Mouse (Mus musculus) limb, embryonic 11.5 days (tissue): ENCODE data around the gene Maea. TPM values are rescaled to one million over a fixed set of nuclear protein-coding genes. Genes with fewer than 3 reads are reported as not detected.
A peak's percentile ranks its signal among the peaks of the same experiment; 100 is the strongest.

Experiments used
- ATAC-seq: fragments of 200-750 bp; cut with Nextera tagmentation; 2 replicates; pipeline ENCODE4 v1.8.0; 2017; ENCODE audit warnings: low read depth; ENCODE audit not compliant: insufficient number of reproducible peaks, low FRiP score, low TSS enrichment
- DNase-seq: peaks from one replicate; pipeline ENCODE4 v3.0.0-alpha.2; 2015; ENCODE audit warnings: low spot score
- H3K27ac ChIP-seq: fragments of 300-500 bp; sonication (generic); replicated peaks from 2 replicates; pipeline ENCODE4 v1.5.1; 2014; ENCODE audit warnings: low read depth, mild to moderate bottlenecking, low read length
- H3K27me3 ChIP-seq: fragments of 300-500 bp; sonication (generic); 2 replicates; pipeline ENCODE4 v1.6.1; 2014; ENCODE audit warnings: mild to moderate bottlenecking, low read length, mixed read lengths; ENCODE audit not compliant: control insufficient read depth, insufficient read depth
- H3K36me3 ChIP-seq: fragments of 300-500 bp; sonication (generic); 2 replicates; pipeline ENCODE4 v1.6.1; 2014; ENCODE audit warnings: mild to moderate bottlenecking, low read length, moderate library complexity, mixed read lengths; ENCODE audit not compliant: control insufficient read depth, insufficient read depth
- H3K4me1 ChIP-seq: fragments of 300-500 bp; sonication (generic); 2 replicates; pipeline ENCODE4 v1.6.1; 2014; ENCODE audit warnings: low read length, mixed read lengths; ENCODE audit not compliant: control insufficient read depth, insufficient read depth
- H3K4me2 ChIP-seq: fragments of 300-500 bp; sonication (generic); 2 replicates; pipeline ENCODE4 v1.6.1; 2014; ENCODE audit warnings: low read depth, mild to moderate bottlenecking, moderate library complexity; ENCODE audit not compliant: severe bottlenecking
- H3K4me3 ChIP-seq: fragments of 300-500 bp; sonication (generic); 2 replicates; pipeline ENCODE4 v1.5.1; 2014; ENCODE audit warnings: low read depth, low read length
- H3K9ac ChIP-seq: fragments of 300-500 bp; sonication (generic); 2 replicates; pipeline ENCODE4 v1.6.1; 2014; ENCODE audit warnings: mild to moderate bottlenecking, low read length
- H3K9me3 ChIP-seq: fragments of 300-500 bp; sonication (generic); 2 replicates; pipeline ENCODE4 v1.6.1; 2016; ENCODE audit warnings: low read length; ENCODE audit not compliant: control insufficient read depth
- WGBS: fragments of 180-500 bp; shearing (Covaris S2); extraction: QIAGEN DNeasy Blood & Tissue Kit; methylation state at CpG from one replicate; pipeline ENCODE4 v1.1.7; 2014; 5-methylcytosine and 5-hydroxymethylcytosine counted together
- polyA plus RNA-seq: library from polyadenylated mRNA; unstranded; fragments of >200 nt; fragmentation: Nextera tagmentation; extraction: Ambion mirVana; gene quantifications from 2 replicates; pipeline ENCODE4 v1.2.1, GENCODE M21; 2014

Maea gene
- polyA plus RNA-seq: 145 and 152 TPM in 2 replicates

DNA sequence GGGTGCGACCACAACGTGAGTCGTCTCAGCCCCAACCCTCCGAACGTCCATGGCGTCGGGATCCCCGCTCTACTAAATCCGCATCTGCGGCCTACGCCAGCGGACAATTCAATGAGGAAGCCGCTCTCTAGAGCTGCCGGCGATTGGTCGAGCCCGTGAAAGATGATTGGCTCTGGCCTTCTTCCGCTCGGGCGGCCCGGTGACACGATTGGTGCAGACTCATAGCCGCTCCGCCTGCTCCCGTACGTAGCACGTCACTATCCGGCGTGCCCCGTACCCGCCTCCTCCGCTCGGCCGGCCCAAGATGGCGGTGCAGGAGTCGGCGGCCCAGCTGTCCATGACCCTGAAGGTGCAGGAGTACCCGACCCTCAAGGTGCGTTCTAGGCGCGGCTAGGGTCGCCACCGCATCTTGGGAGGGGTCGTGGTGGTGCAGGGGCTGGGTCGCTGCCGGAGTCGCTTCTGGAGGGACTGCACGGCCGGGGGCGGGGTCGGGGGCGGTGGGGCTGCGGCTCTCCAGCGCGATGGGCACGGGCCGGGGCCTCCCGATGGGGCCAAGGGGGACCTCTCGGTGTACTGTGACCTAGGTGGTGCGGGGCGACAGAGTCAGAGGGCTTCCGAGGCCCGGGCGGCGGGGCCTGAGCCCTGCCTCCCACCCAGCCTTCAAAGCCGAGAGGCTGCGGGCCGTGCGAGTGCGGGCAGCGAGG, at the start of gene Maea:
TSS of gene Maea (plus strand) at position 237 of the 704 bp plus-strand sequence.
- no peaks in the 10 kb centered on the region for H3K27me3 ChIP-seq
- peak within 1 kb of the TSS; percentile 95 for H3K9ac ChIP-seq
- H3K36me3 ChIP-seq: peaks cover 3% of the 10 kb centered on the region
- ATAC-seq: peak; percentile 99
- peaks cover 9% of the 10 kb centered on the region for H3K4me1 ChIP-seq
- DNase-seq: peak; percentile 96
- peak within 1 kb of the TSS; percentile 100 for H3K4me3 ChIP-seq
- no peaks in the 10 kb centered on the region for H3K9me3 ChIP-seq
- under 1% methylated on average over 70 of the region's 71 CpGs for WGBS
- peak within 1 kb of the TSS; percentile 79 for H3K4me2 ChIP-seq
- H3K27ac ChIP-seq: peak within 1 kb of the TSS; percentile 52; the same call in 1 of the 2 replicates

DNA sequence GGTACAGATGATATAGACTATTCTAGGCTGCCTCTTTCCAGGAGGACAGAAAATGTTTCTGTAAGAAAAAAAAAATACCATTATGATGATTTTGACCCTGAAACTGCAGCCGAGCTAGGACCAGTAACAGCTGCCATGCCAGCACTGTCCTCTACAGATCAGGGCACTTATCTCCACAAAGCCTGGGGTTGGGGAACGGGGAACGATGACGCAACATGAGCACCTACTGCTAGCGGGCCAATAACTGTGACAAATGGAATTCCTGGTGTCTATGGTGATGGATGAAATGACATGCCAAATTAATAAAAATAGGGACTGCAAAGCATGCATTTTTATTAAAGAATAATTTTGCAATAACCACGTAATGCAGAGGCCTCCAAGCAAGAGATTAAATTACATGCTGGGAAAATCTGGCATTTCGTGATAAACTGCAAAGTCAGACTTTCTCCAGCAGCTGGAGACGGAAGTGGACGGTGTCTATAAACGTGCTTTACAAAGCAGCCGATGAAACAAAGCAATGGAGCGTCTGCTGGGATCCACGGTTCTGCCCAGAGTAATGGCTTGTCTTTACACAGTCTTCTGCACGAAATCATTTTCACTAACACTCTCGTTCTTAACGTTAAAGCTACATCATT, 41.4 kb upstream of the Maea start:
- Histone ChIP-seq H3K4me2 (no peak overlapping the region), H3K36me3 (no peaks in the 10 kb centered on the region), H3K4me3 (no peak overlapping the region), H3K27me3 (no peaks in the 10 kb centered on the region), H3K9me3 (no peaks in the 10 kb centered on the region), H3K9ac (no peak overlapping the region), H3K27ac (no peak overlapping the region), H3K4me1 (no peaks in the 10 kb centered on the region)
- no peak for DNase-seq
- no peak for ATAC-seq
- 65% methylated on average over 16 of the region's 16 CpGs for WGBS

DNA sequence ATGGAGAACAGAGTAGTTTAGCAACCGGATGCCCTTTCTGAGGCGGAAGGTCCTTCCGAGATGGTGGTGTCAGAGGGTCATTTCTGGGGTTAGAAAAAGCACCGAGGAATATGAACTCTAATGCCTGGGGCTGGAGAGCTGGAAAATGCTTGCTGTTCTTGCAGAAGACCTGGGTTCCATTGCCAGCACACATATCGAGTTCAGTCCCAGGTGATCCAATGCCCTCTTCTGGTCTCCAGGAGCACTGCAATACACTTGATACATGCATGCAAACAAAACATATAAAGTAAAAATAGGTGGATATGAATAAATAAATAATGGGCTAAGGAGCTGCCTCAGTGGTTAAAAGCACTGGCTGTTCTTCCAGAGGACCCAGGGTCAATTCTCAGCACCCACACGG, 38.1 kb upstream of the Maea start:
- Histone ChIP-seq H3K9ac (no peak overlapping the region), H3K4me2 (no peak overlapping the region), H3K27me3 (no peaks in the 10 kb centered on the region), H3K27ac (no peak overlapping the region), H3K36me3 (no peaks in the 10 kb centered on the region), H3K4me1 (no peaks in the 10 kb centered on the region), H3K4me3 (no peak overlapping the region), H3K9me3 (no peaks in the 10 kb centered on the region)
- WGBS: 70% methylated on average over 6 of the region's 6 CpGs
- ATAC-seq: no peak
- DNase-seq: no peak

DNA sequence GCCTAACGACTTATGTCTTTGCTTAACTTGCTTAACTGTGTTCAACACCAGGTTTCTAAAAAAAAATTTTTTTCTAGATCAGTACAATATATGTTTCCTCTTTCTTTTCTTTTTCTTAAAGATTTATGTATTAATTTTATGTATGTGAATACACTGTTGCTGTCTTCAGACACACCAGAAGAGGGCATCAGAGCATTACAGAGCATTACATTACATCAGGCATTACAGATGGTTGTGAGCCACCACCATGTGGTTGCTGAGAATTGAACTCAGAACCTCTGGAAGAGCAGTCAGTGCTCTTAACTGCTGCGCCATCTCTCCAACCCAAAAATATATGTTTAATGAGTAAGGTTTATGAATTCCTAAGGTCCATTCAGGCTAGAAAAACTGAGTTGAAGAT, 33.5 kb upstream of the Maea start:
- H3K4me3 ChIP-seq: no peak overlapping the region
- no peaks in the 10 kb centered on the region for H3K9me3 ChIP-seq
- H3K9ac ChIP-seq: no peak overlapping the region
- no peak for DNase-seq
- WGBS: 86% methylated on average over 2 of the region's 2 CpGs
- no peak overlapping the region for H3K27ac ChIP-seq
- H3K27me3 ChIP-seq: no peaks in the 10 kb centered on the region
- no peaks in the 10 kb centered on the region for H3K36me3 ChIP-seq
- H3K4me1 ChIP-seq: no peaks in the 10 kb centered on the region
- ATAC-seq: no peak
- H3K4me2 ChIP-seq: no peak overlapping the region

DNA sequence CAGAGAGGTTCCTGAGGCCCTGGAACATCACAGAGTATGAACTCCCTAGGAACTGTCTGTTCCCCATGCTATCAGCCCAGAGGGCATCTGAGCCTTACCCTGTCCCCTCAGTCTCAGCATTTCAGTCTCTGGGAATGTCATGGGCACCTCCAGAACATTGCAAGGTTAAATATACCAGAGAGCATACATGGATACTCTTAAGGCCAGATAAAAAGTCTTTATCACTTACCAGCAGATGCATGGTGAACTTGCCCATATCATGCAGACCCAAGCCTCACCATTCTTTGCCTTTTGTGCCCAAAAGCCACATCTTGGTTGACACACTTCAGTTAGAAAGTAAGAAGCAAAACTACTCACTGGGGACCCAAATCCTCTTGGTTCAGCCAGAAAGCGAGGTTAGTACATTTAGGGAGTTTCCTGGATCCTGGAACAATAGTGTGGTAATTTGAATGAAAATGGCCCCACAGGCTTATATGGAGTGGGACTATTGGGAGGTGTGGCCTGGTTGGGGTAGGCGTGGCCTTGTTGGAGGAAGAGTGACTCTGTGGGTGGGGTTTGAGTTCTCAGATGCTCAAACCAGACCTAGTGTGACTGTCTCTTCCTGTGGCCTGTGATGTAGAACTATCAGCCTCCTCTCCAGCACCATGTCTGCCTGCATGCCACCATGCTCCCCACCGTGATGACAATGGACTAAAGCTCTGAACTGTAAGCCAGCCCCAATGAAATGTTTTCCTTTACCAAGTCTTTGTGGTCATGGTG, 24.4 kb upstream of the Maea start:
- Histone ChIP-seq H3K27me3 (no peaks in the 10 kb centered on the region), H3K4me1 (no peaks in the 10 kb centered on the region), H3K9ac (no peak overlapping the region), H3K4me2 (no peak overlapping the region), H3K27ac (no peak overlapping the region), H3K4me3 (no peak overlapping the region), H3K9me3 (no peaks in the 10 kb centered on the region), H3K36me3 (no peaks in the 10 kb centered on the region)
- ATAC-seq (no peak), DNase-seq (no peak)
- WGBS: 77% methylated on average over 3 of the region's 3 CpGs

DNA sequence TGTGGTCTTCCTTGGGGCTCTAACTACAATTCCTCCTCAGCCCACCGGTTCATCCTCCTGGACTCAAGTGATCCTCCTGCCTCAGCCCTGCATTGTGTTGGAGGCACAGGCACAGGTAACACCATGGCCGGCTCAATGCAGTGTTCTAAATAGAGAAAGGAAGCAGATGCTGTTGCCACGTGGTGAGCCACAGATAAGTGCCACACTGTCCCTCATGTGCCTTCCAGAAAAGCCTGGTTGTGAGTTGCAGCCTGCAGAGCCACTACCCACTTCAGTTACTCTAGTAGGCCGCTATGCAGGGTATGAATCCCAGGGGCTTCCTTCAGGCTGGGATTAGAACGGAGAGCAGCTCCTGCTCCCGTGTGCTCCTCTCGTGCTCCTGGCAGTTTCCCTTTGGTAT, 23.1 kb upstream of the Maea start:
- Histone ChIP-seq H3K9ac (no peak overlapping the region), H3K36me3 (no peaks in the 10 kb centered on the region), H3K4me1 (no peaks in the 10 kb centered on the region), H3K9me3 (no peaks in the 10 kb centered on the region), H3K4me2 (no peak overlapping the region), H3K27ac (no peak overlapping the region), H3K4me3 (no peak overlapping the region), H3K27me3 (no peaks in the 10 kb centered on the region)
- no peak for DNase-seq
- WGBS: 89% methylated on average over 7 of the region's 7 CpGs
- no peak for ATAC-seq

DNA sequence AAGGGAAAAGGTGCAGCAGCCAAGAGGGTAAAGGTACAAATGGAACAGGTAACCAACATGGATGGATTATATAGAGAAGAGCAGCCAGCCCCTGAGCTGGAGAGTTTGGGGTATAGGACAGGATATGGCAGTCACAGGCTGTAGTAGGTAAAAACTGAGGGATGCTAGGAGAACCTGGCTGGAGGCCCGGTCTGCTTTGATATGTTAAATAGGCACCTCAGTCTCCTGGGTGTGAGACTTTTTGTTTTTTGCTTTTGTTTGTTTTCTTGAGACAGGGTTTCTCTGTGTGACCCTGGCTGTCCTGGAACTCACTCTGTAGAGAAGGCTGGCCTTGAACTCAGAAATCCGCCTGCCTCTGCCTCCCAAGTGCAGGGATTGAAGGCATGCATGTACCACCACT, 10.8 kb upstream of the Maea start:
- no peaks in the 10 kb centered on the region for H3K27me3 ChIP-seq
- WGBS: 59% methylated on average over 2 of the region's 2 CpGs
- no peak overlapping the region for H3K9ac ChIP-seq
- H3K9me3 ChIP-seq: no peaks in the 10 kb centered on the region
- DNase-seq (no peak), ATAC-seq (no peak)
- H3K36me3 ChIP-seq: no peaks in the 10 kb centered on the region
- no peak overlapping the region for H3K4me2 ChIP-seq
- no peaks in the 10 kb centered on the region for H3K4me1 ChIP-seq
- no peak overlapping the region for H3K27ac ChIP-seq
- no peak overlapping the region for H3K4me3 ChIP-seq

DNA sequence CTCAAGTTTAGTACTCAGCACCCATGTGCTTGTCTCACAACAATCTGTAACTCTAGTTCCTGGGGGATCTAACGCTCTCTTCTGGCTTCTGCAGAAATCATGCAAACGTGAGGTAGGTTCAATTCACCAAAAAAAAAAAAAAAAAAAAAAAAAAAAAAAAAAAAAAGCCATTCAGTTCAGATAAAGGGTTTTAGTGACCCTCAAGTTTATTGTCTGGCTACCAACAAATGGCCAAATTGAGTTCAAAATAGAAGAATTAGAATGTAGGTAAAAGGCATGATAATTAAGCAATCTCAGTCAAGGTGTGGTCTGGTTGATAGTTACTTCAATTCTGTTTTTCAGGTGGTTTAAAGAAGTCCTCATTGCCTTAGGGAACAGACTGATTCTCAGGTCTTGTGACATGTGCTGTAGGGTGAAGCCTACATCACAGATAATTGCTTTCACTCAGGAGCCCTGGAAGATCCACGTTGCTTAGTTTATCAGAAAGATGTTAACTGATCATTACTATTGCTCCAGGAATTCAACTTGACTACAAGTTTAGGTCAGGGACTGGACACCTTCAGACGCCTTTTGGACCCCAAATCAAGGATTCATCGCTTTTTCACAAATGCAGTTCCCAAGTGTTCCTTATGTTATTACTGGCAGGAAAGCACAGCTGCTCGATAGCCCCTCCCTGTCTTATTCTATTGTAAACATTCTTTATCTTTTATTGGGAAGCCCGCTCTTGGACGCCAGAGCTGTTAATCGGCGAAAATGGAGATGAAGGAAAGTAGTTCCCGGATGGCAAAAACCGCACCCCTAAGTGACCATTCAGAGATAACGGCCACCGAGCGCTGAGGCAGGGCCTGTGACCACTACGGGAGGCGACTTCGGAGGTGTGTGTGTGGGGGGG, 682 bp upstream of the Maea start:
- peak overlapping the region; percentile 59 for H3K4me2 ChIP-seq
- WGBS: 29% methylated on average over 18 of the region's 18 CpGs
- no peaks in the 10 kb centered on the region for H3K9me3 ChIP-seq
- DNase-seq: no peak
- peaks cover 3% of the 10 kb centered on the region for H3K36me3 ChIP-seq
- no peak for ATAC-seq
- peak overlapping the region; percentile 100 for H3K4me3 ChIP-seq
- no peaks in the 10 kb centered on the region for H3K27me3 ChIP-seq
- 0 out of 2 replicates have a peak overlapping the region, but pooled peaks have one; percentile 30 for H3K27ac ChIP-seq
- peaks cover 9% of the 10 kb centered on the region for H3K4me1 ChIP-seq
- H3K9ac ChIP-seq: peak overlapping the region; percentile 72
